Mouse (Mus musculus): ENCODE data around the gene Npcd.

Npcd gene

DNA sequence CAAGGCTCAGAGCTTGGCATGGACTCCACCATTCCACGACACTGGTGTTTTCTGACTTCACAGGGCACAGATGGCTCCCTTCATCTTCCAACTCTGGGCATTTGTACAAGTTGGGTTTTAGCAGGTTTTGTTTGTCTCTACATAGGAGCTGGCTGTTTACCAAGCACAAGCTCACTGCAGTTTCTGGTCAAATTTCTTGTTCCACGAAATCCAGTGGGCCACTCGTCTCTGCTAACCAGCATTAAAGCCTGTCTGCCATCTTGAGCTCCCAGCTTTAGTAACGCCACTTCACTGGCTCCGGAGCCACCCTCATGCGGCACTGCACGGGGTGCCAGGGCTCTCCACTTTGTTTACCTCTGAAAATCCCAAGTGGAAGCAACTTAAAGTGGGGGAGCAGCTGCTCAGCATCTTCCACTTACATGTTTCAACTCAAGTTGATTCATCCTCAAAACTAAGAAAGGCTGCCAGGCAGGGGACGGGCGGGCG lies 67.4 kb downstream of the Npcd start:
- DNase-seq (ENCODE audit: low spot score in 2 of 2) = no peak

DNA sequence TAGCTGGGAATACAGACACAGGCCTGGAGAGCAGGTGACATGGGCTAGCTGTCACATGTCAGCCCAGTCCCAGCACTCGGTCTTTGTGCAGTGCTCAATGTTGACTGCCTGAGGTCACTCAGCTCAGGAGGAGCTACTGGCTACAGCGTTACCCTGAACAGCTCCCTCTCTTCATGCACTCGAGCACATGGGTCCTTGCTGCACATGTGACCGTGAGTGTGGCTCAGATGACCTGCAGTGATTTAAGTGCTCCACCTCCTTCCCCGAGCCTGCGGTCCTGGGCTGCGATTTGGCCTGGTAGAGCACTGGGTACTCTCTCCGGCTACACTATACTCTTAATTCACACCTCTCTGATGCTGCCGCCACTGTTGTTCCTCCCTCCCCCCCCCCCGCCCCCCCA lies 67.9 kb downstream of the Npcd start:
- no peak for DNase-seq (ENCODE audit: low spot score in 2 of 2)

DNA sequence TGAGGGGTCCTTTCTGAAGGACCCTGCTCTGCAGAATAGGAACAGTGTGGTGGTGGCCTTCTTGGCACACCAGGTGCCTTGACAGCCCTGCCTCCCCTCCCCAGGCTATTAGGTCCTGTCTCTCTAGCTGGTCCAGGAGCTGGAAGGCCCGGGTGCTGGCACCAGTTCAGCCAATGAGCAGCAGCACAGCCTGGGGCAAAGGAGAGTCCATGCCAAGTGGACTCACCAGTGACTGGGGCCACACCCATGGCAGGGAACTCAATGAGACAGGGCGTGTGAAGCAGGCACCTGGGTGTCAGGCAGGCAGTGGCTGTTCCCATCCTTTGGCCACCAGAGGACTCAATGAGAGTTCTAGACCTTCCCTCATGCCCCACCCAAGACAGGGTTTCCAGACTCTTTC lies 68.7 kb downstream of the Npcd start:
- no peak for DNase-seq (ENCODE audit: low spot score in 2 of 2)

DNA sequence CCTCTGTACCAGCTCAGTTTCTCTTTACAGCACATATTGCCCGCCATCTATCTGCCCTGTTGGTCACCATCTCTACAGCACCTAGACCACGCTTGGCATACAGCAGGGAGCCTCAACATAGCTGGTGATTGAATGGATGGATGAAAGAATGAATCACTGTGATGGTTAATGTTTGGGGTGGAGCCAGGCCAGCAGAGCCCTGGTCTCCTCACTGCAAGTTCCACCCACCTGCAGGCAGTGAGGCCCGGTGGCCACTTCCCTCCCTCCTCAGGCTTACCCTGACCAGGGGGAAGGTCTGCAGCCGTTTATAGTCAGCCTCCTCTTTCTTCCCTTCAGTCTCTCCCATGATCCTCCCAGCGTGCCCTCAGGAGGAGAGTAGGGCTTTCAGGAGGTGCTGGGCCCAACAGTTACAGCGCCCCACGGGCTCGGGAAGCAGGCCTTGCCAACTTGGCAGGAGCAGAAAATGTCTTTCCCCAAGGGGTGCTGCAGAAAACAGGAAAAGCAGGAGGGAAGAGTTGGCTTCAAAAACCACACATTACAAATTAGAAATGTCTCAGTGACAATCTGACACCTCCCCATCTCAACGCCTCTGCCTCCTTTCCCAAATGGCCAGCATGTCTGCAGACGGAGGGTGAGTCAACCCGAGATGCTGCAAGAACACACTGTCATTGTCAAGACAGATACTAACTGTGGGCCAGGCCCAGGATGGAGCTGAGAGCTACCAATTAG lies 69.3 kb downstream of the Npcd start:
- DNase-seq (ENCODE audit: low spot score in 2 of 2) = no peak

DNA sequence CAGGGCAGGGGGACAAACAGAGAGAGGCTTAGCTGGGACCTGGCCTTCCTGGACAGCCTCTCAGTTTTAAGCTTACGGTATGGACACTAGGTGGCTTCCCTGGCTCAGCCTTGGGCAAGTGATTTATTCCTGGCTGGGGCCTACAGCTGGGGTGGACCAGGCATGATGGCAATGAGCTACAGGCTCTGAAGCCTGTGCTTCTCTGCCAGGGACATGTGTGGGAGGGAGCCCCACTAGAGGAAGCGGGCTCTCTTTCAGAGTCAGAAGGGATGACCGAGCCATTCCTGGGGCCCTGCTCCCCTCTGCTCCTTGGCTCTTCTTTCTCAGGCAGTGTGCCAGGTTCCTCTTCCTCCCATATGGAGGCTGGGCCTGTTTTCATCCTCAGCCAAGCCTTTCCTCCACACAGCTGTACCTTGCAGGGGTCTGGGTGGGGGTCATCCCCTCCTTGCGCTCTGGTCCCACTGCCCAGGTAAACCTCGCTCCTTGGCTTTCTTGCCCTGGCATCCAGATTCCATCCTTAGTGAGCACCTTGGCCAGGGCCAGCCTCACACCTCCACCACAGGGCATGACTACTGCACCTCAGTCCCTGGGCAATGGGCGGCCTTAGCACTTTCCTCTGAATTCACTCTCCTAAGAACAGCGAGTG lies 70.3 kb downstream of the Npcd start:
- DNase-seq (ENCODE audit: low spot score in 2 of 2) = no peak

DNA sequence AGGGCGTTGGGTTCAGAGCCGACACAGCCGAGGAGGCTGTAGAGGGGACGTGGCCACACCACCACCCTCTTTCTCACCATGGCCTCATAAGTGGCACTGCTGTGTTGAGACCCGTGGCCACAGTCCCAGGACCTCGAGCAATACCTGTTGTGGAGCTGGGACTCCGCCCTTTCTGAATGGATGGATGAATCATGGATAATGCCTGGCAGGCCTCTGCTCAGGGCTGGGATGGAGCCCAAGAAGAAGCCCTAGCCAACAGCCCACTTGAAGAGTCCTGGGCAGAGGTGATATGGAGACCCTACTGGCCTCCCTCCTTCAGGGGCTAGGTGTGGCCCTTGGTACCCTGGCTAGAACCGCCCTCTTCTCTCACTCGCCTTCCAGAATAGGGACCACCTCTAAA lies 71.0 kb downstream of the Npcd start:
- DNase-seq (ENCODE audit: low spot score in 2 of 2) = no peak

DNA sequence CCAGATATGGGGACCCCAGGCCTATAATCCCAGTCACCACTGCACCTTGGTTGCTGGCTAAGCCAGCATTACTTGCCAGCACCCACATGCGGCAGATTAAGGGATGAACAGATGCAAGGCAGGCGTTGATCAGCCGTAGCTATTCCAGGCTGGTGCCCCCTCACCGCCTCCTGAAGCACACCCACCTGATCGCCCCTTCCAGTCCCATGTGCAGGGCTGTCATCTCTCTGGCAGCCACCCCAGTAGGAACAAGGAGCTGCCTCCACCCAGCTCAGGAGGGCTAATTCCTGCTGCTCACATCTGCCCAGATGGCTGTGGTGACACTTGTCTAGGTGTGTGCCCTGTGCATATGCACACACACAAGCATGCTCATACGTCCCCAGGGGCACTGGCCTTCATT lies 73.1 kb downstream of the Npcd start:
- no peak for DNase-seq (ENCODE audit: low spot score in 2 of 2)

DNA sequence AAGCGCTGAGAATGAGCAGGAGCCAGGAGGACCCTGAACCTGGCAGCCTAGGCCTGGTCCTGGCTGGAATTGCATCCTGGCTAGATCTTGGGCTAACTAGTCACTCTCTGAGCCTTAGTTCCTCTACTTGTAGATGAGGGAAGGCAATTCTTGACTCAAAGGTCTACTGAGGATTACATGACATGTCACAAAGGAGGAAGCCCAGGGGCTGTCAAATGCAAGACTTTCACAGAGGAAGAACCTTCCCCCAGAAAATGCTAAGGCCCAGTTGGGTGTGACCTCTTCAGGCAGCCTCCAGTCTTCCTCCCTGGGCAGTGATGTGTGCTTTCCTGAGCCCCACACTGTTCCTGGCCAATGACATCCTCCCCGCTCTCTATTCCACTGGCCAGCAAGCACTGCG lies 76.9 kb downstream of the Npcd start:
- DNase-seq (ENCODE audit: low spot score in 2 of 2) = no peak

DNA sequence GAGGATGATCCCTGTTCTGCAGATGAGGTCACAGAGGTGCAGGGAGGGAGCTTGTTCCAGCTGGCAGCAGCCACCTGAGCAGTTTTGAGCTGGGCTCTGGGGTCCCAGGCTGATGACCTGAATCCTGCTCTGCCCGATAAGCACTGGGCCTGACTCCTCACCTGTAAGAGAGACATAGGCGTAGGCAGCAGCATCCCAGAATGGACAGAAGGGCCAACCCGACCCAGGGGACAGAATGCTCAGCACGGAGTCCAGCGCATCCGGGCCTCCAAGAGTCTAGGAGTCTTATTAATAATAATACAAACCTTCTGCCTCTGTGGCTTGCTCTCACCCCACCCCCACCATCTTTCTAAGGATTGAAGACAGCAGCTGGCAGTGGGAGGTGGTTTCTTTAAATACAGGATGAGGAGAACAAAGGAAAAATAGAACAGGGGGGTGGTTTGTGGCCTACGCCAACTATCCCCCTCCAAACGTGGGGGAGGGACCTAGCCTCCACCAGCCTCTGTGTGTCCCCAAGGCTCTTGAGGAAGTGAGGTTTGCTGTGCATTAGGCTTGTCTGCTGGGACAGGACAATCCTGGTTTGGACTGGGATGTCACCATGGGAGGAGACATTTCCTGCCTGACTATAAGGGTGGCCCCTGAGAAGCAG lies 77.9 kb downstream of the Npcd start:
- DNase-seq (ENCODE audit: low spot score in 2 of 2) = no peak

DNA sequence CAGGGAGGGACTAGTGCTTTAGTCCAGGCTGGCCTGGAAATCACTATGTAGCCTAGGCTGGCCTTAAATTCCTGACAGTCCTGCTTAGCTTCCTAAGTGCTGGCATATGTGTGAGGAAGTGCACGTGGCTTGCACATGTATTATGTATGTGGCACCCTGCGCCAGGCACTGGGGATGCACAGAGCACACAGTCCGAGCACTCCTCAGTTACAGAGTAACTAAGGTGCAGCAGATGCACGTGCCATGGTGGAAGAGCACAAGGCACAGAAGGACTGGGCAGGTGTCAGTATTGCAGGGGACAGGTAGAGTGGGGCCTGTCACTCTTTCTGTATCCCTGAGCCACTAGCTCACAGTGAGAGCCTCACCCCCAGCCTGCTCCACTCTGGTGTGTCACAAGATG lies 78.9 kb downstream of the Npcd start:
- DNase-seq (ENCODE audit: low spot score in 2 of 2) = no peak

DNA sequence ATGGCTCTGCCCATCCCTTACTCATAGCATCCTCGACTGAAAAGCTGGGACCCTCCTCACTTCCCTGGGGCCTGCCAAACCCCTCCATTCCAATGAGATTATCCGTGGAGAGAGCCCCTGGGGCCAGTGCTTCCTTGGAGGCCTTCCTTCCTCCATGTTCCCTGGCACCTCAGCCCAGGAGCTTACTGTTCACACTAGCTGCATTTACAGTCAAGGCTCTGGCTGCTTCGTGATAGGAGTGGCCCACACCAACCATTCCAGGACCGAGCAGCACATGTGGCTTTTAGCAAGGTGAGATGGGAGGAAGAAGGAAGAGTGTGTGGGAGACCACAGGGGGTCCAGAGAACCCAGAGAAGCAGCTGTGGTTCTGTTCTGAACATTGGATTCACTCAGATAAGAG lies 80.2 kb downstream of the Npcd start:
- DNase-seq (ENCODE audit: low spot score in 2 of 2) = no peak

DNA sequence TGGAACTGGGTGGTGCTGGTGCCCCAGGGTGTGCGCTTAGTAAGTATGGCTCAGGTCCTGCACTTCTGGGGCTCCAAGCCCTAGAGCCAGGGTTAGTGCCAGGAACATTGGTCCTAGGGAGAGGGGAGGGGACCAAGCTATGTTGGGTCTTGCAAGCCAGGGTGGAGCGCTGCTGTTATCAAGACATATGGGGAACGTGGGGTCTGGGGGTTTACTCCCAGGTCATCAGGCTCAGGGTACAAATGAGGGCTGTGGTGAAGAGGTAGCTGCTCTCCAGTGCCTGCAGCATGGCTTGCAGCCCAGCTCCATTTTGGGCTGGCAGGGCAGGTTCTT lies 80.7 kb downstream of the Npcd start:
- no peak for DNase-seq (ENCODE audit: low spot score in 2 of 2)

DNA sequence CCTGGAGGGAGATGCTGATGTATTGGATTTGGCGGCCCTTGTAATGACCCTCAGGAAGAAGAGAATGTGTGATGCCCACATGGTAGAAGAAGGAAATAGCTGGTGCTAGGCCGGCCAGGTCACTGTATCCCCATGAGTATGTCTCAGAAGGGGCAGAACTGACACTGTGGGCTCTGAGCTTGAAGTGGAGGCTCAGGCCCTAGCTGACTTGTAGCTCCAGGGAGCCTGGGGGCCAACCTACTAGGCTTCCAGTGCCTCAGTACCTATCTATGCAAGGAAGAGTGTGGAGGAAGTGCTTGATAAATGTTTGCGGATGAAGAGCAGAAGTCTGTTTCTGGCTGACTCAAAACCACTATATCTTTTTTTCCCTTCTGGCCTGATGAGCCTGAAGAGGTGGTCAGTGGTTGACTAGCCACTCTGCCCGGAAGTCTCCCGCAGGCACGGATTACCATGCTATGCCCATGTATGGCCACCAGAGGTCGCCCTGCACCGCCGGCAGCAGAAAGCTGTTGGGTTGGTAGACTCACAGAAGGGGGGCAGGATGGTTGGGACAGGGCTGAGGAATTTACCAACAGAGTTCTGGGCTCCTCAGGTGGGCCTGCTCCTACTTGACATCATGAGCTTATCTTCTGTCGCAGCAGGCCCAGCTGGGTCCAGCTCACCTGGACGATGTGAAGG lies 81.2 kb downstream of the Npcd start:
- DNase-seq (ENCODE audit: low spot score in 2 of 2) = peak in 1 of 2 experiments; percentile 75

DNA sequence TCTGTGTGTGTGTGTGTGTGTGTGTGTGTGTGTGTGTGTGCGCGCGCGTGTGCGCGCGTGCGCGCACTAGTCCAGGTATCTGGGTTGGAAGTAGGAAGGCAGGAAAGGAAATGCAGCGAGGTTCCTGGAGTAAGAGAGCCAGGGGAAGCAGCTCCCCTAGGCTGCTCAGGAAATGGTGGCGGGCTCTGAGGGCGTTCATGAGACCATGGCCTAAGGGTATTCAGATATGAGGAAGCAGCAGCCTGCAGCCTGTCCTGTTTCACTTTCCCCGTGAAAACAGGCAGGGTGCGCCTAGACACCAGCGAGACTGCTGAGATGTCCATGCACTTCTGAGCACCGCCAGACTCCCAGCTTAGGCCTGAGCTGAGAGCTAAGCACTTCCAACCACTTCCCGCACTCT lies 82.3 kb downstream of the Npcd start:
- DNase-seq (ENCODE audit: low spot score in 2 of 2) = no peak

DNA sequence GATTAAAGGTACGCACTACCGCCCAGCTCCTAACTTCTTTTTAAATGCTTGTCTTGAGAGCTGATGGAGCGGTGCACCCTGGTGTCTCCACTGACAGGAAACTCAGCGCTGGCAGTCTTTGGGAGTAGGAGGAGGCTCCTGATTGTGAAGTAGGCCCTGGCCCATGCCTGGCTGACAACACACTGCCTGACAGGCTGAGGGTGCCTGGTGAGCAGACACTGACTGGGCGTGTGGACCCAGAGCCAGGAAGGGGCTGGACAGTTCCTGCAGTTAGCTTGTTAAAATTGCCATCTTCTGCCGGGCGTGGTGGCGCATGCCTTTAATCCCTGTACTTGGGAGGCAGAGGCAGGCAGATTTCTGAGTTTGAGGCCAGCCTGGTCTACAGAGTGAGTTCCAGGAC lies 83.8 kb downstream of the Npcd start:
- no peak for DNase-seq (ENCODE audit: low spot score in 2 of 2)

DNA sequence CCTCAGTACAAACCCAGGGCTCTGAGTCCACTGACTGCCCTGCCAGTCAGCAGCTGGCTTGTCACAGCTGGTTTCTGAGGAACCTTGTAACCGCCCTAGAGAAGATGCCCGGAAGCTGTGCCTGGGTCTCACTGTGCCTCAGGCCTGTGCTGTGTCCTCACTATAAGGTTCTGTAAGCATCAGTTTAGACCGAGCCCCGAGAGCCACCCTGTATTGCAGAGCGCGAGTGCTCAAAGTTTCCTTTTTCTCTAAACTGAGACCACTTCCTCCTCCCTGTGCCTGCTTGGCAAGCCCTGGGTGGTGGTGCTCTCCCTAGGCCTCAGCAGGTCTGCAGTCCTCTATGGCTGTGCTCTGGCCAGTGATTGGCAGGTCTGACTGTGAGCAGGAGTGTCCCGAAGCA lies 84.9 kb downstream of the Npcd start:
- DNase-seq (ENCODE audit: low spot score in 2 of 2) = no peak

DNA sequence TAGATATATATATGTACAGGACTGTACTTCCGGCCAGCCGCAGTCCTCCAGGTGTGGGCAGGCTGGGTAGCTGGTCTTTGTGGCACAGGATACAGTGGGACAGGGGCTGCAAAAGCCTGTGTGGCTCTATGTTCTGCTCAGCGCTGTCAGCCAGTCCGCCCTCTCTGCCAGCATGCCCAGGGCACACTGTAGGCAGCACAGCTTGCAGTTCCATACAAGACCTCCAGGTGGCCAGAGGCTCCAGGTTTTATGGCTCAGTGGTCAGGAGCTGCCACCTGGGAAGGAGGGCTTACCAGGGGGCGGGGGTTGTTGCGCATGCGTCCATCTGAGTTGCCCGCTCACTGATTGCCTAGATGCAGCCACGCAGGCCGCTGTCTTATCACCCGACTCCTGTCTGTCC lies 86.0 kb downstream of the Npcd start:
- no peak for DNase-seq (ENCODE audit: low spot score in 2 of 2)

DNA sequence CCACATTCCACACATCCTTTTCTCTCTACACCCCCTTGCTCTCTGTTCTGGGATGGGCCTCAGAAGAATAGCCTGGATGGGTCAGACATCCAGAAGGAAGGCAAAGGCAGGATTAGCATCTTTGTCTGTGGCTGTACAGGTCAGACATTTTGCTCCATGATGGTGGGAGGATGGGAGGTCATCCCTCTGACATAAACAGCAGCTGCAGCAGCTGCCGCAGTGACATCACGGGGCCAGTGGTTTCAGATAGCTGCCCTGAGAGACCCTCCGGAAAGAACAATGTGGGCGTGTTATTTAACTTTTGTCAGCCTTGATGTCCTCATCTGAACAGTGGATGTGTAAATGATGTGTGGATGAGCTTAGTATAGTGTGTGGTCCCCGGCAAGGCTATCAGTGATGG lies 88.2 kb downstream of the Npcd start:
- no peak for DNase-seq (ENCODE audit: low spot score in 2 of 2)

DNA sequence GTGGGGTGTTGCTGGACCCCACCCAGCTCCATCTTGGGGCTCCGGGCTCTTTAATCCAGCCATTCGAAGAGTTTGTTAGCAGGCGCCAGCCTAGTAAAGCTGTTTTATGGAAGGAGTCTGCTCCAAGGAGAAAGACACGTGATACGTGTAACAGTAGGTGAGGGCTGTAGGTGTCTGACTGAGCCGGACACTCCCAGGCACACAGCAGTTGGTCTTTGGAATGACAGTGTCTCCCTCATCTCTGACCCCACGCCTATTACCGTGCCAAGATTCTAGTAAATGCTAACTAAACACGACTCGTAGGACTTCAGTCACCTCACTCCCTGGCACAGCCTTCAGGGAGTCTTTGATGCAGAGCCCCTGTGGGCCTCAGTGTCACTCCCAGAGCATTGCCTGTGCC lies 88.7 kb downstream of the Npcd start:
- no peak for DNase-seq (ENCODE audit: low spot score in 2 of 2)

DNA sequence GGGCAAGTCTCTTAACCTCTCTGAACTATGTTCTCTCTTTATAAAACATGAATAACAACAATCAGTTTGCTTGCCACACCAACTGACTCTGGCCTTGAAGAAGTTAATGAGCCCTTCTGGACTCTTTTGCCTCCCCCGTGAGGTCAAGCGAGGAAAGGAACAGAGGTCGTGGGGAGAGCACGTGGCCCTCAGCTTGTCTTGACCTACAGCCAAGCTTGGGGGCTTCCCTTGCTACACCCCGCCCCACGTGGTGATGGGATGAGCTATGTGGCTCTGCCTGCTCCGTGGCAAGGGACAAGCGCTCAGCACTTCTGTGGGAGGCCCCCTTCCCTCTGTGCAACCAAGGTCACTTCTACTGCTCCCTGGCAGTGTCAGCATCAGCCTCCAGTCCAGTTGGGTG lies 89.3 kb downstream of the Npcd start:
- no peak for DNase-seq (ENCODE audit: low spot score in 2 of 2)

DNA sequence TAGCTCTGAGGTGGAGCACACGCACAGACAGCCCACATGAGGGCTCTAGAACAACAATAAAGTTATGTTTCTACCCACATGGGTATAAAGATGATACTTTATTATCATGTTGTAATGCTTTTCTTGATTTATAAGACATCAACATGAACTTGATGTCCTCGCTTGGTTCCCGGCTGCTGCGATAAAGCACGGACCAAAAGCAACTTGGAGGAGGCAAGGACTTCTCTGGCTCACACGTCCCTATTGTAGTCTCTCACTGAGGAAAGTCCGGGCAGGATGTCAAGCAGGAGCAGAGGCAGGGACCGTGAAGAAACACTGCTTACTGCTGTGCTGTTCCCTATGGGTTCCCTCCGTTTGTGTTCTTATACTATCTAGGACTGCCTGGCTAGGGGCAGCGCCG lies 90.0 kb downstream of the Npcd start:
- DNase-seq (ENCODE audit: low spot score in 2 of 2) = no peak

DNA sequence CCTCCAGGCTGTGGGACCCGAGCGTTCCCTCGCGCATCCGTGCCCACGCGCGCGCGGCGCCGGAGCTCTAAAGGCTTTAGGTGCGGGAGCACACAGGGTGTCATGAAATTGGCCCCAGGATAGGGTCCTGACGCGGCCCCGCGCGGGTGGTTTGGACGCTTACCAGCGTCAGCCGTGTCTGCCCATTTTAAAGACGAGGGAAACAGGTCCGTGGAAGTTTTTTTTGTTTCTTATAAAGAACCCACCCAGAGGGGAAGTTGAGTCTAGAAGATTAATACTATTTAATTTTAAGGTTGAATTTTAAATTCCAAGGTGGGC lies 91.4 kb downstream of the Npcd start:
- DNase-seq (ENCODE audit: low spot score in 2 of 2) = no peak

Data from heart, adult 9 months (tissue).